Mouse (Mus musculus) layer of hippocampus, postnatal 14 days (tissue): ENCODE data around the gene Olfr559. TPM values are rescaled to one million over a fixed set of nuclear protein-coding genes. Genes with fewer than 3 reads are reported as not detected.

Experiments
- DNase-seq, 2 experiments: peaks; one replicate each; pipeline ENCODE4 v3.0.0; 2021 to 2022; ENCODE audit warnings: low spot score in 2 of 2, mixed read lengths in 1 of 2
- long read RNA-seq, 2 experiments: library from polyadenylated mRNA; stranded (forward); transcript quantifications; one replicate each; pipeline ENCODE4 v2.0.0; 2021
- total RNA-seq, 2 experiments: library from RNA; stranded (reverse); gene quantifications; 2 replicates each; pipeline ENCODE4 v1.2.3; 2021

Gene Olfr559
- not detected for total RNA-seq
- long read RNA-seq, experiment 1: 0 reads
- long read RNA-seq, experiment 2: 0 reads

- DNase-seq: no peak
Observed at GRCm38 (mm10) chr7:102727391-102727790, at the start of gene Olfr559. Gene Olfr559, minus strand, starts transcription at chr7:102727491.

GRCm38 (mm10) chr7:102770921-102771320 is 43.6 kb upstream of the Olfr559 start, which contains the start of gene Olfr561:
Gene Olfr561, plus strand, starts transcription at chr7:102771221.
- no peak for DNase-seq

GRCm38 (mm10) chr7:102759266-102759665 is 32.0 kb upstream of the Olfr559 start, which contains the start of the genes Olfr560 and Olfr78:
Gene Olfr560, minus strand, starts transcription at chr7:102759366.
Gene Olfr78, minus strand, starts transcription at chr7:102759471.
- no peak for DNase-seq

GRCm38 (mm10) chr7:102752086-102752485 is 24.8 kb upstream of the Olfr559 start:
- DNase-seq: no peak

- no peak for DNase-seq
Observed at GRCm38 (mm10) chr7:102737705-102738104, 10.4 kb upstream of the Olfr559 start.

GRCm38 (mm10) chr7:102733793-102734192 is 6.5 kb upstream of the Olfr559 start:
- no peak for DNase-seq

- DNase-seq: no peak
Observed at GRCm38 (mm10) chr7:102718970-102719369, 8.3 kb downstream of the Olfr559 start, which contains the start of gene Olfr33. Gene Olfr33, minus strand, starts transcription at chr7:102719070.

GRCm38 (mm10) chr7:102701915-102702314 is 25.4 kb downstream of the Olfr559 start, which contains the start of gene Olfr558:
Gene Olfr558, plus strand, starts transcription at chr7:102702215.
- DNase-seq: no peak

GRCm38 (mm10) chr7:102698461-102698860 is 28.8 kb downstream of the Olfr559 start:
- no peak for DNase-seq

GRCm38 (mm10) chr7:102695358-102696125 is 31.7 kb downstream of the Olfr559 start, which contains the start of gene Olfr557:
Gene Olfr557, plus strand, starts transcription at chr7:102695910.
- DNase-seq: peak in 1 of 2 experiments; percentile 16

- peak; percentile 73 to 87 for DNase-seq
Observed at GRCm38 (mm10) chr7:102686944-102687501, 40.3 kb downstream of the Olfr559 start, which contains the start of gene Trim68. Gene Trim68, minus strand, starts transcription at chr7:102687327.

- DNase-seq: no peak
Observed at GRCm38 (mm10) chr7:102681916-102682315, 45.4 kb downstream of the Olfr559 start.

- no peak for DNase-seq
Observed at GRCm38 (mm10) chr7:102676225-102676624, 51.1 kb downstream of the Olfr559 start.

Other genes starting within 250 kb of the Olfr559 start
- gene Olfr543, start 245.8 kb downstream of the Olfr559 start, total RNA-seq: not detected
- not detected for gene Olfr544, start 239.2 kb downstream of the Olfr559 start, total RNA-seq
- gene Olfr545, start 227.9 kb downstream of the Olfr559 start, total RNA-seq: not detected
- gene Olfr547, start 192.7 kb downstream of the Olfr559 start, total RNA-seq: not detected
- gene Olfr548-ps1, start 186.6 kb downstream of the Olfr559 start, total RNA-seq: not detected
- gene Olfr549, start 177.6 kb downstream of the Olfr559 start, total RNA-seq: not detected
- 1 to 10 TPM; 2.5 to 3.2 TPM for gene Trim21, start 162.0 kb downstream of the Olfr559 start, total RNA-seq
- 1 to 10 TPM; 2.8 to 2.9 TPM for gene Olfr550, start 156.0 kb downstream of the Olfr559 start, total RNA-seq
- not detected for gene Olfr551, start 135.6 kb downstream of the Olfr559 start, total RNA-seq
- gene Olfr552, start 129.7 kb downstream of the Olfr559 start, total RNA-seq: under 1 TPM in 1 of 2 experiments, not detected in 1; 0.12 TPM
- gene Olfr553, start 109.3 kb downstream of the Olfr559 start, total RNA-seq: not detected
- not detected for gene Olfr554, start 89.1 kb downstream of the Olfr559 start, total RNA-seq
- gene Olfr555, start 68.7 kb downstream of the Olfr559 start, total RNA-seq: not detected
- gene Olfr556, start 62.6 kb downstream of the Olfr559 start, total RNA-seq: under 1 TPM in 1 of 2 experiments, not detected in 1; 0.09 TPM
- gene Trim68, start 40.2 kb downstream of the Olfr559 start, total RNA-seq: 1 to 10 TPM; 5.5 to 6.4 TPM
- under 1 TPM; 0.19 to 0.21 TPM for gene Olfr557, start 31.6 kb downstream of the Olfr559 start, total RNA-seq
- gene Olfr558, start 25.3 kb downstream of the Olfr559 start, total RNA-seq: under 1 TPM; 0.41 to 0.45 TPM
- gene Olfr33, start 8.4 kb downstream of the Olfr559 start, total RNA-seq: not detected
- not detected for gene Olfr560, start 31.9 kb upstream of the Olfr559 start, total RNA-seq
- gene Olfr78, start 32.0 kb upstream of the Olfr559 start, total RNA-seq: under 1 TPM; 0.16 to 0.38 TPM
- gene Olfr561, start 43.7 kb upstream of the Olfr559 start, total RNA-seq: under 1 TPM in 1 of 2 experiments, not detected in 1; 0.24 TPM
- gene Olfr564, start 76.0 kb upstream of the Olfr559 start, total RNA-seq: not detected
- gene Olfr566, start 131.3 kb upstream of the Olfr559 start, total RNA-seq: not detected
- not detected for gene Olfr568, start 149.6 kb upstream of the Olfr559 start, total RNA-seq
- gene Olfr569, start 163.4 kb upstream of the Olfr559 start, total RNA-seq: not detected
- under 1 TPM in 1 of 2 experiments, not detected in 1; 0.53 TPM for gene Olfr570, start 167.1 kb upstream of the Olfr559 start, total RNA-seq
- gene Olfr571, start 190.0 kb upstream of the Olfr559 start, total RNA-seq: not detected
- not detected for gene Olfr572, start 196.9 kb upstream of the Olfr559 start, total RNA-seq
- not detected for gene Olfr573-ps1, start 215.1 kb upstream of the Olfr559 start, total RNA-seq
- gene Olfr574, start 221.0 kb upstream of the Olfr559 start, total RNA-seq: not detected
- not detected for gene Olfr575, start 231.3 kb upstream of the Olfr559 start, total RNA-seq
- gene Olfr576, start 235.2 kb upstream of the Olfr559 start, total RNA-seq: not detected
- gene Olfr577, start 248.5 kb upstream of the Olfr559 start, total RNA-seq: not detected